Mouse (Mus musculus): ENCODE results near the gene Elmod1. TPM values are rescaled to one million over a fixed set of nuclear protein-coding genes. Genes with fewer than 3 reads are reported as not detected.

Gene Elmod1
- polyA plus RNA-seq, 2 experiments = 0.03 TPM; not detected in 1

GRCm38 (mm10) chr9:53972358-53972757 lies 2.7 kb downstream of the Elmod1 start:
- DNase-seq (ENCODE audit: low read depth in 3 of 3, low spot score in 3 of 3) (no peak), ATAC-seq (ENCODE audit: insufficient read depth) (no peak)
- H3K36me3 ChIP-seq (replicated peaks; ENCODE audit: control insufficient read depth, insufficient read depth, low read depth) = no peaks in the 10 kb centered on the region
- no peaks in the 10 kb centered on the region for H3K4me1 ChIP-seq (replicated peaks; ENCODE audit: control insufficient read depth in 2 of 2, insufficient read depth in 2 of 2, low read length in 1 of 2)
- no peak overlapping the region for H3K27ac ChIP-seq
- H3K4me3 ChIP-seq (ENCODE audit: insufficient read depth in 1 of 2, low read depth in 2 of 2, low read length in 2 of 2) = no peak overlapping the region
- TF ChIP-seq EP300 (IDR thresholded peaks at IDR 0.05; ENCODE audit: low read depth) (no peak), CTCF (IDR thresholded peaks at IDR 0.05; ENCODE audit: low read depth) (no peak)
- H3K4me2 ChIP-seq (ENCODE audit: low read depth) = no peak overlapping the region
- H3K9me3 ChIP-seq (ENCODE audit: control insufficient read depth, low read length) = no peaks in the 10 kb centered on the region
- peaks cover 28% of the 10 kb centered on the region for H3K27me3 ChIP-seq (ENCODE audit: control insufficient read depth, insufficient read depth, low read length)
- H3K9ac ChIP-seq (replicated peaks) = no peak overlapping the region

GRCm38 (mm10) chr9:53967610-53968368 lies 7.3 kb downstream of the Elmod1 start:
- no peak for DNase-seq (ENCODE audit: low read depth in 3 of 3, low spot score in 3 of 3)
- H3K9ac ChIP-seq (replicated peaks) = no peak overlapping the region
- H3K27ac ChIP-seq = no peak overlapping the region
- H3K27me3 ChIP-seq (ENCODE audit: control insufficient read depth, insufficient read depth, low read length) = no peaks in the 10 kb centered on the region
- no peak for TF ChIP-seq CTCF (IDR thresholded peaks at IDR 0.05; ENCODE audit: low read depth)
- TF ChIP-seq EP300 (IDR thresholded peaks at IDR 0.05; ENCODE audit: low read depth) = no peak
- ATAC-seq (ENCODE audit: insufficient read depth) = no peak
- 56% methylated on average over 9 of the region's 9 CpGs for WGBS (ENCODE audit: insufficient replicate concordance)
- H3K36me3 ChIP-seq (replicated peaks; ENCODE audit: control insufficient read depth, insufficient read depth, low read depth) = no peaks in the 10 kb centered on the region
- H3K4me1 ChIP-seq (replicated peaks; ENCODE audit: control insufficient read depth in 2 of 2, insufficient read depth in 2 of 2, low read length in 1 of 2) = no peaks in the 10 kb centered on the region
- no peak overlapping the region for H3K4me3 ChIP-seq (ENCODE audit: insufficient read depth in 1 of 2, low read depth in 2 of 2, low read length in 2 of 2)
- no peak overlapping the region for H3K4me2 ChIP-seq (ENCODE audit: low read depth)
- no peaks in the 10 kb centered on the region for H3K9me3 ChIP-seq (ENCODE audit: control insufficient read depth, low read length)

DNA sequence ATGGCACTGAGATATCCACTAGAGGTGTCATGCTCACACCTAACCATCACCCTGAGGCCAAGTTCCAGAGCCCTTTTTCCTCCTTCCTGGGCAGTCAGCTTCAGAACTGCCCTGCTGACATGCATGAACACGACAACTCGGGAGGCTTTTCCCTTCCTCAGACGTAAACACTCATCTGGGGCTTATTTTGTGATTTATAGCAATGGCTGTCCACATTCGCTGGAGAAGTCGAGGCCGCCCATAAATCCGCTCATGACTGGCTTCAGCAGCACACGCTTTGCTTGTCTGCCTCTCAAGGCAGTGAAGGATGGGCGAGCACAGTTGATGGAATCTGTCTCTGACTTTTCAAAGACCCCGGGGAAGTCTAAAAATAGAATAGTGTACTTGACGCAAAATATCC lies 18.1 kb downstream of the Elmod1 start:
- Histone ChIP-seq H3K4me2 (ENCODE audit: low read depth) (no peak overlapping the region), H3K9ac (replicated peaks) (no peak overlapping the region), H3K4me3 (ENCODE audit: insufficient read depth in 1 of 2, low read depth in 2 of 2, low read length in 2 of 2) (no peak overlapping the region), H3K4me1 (replicated peaks; ENCODE audit: control insufficient read depth in 2 of 2, insufficient read depth in 2 of 2, low read length in 1 of 2) (no peaks in the 10 kb centered on the region), H3K27me3 (ENCODE audit: control insufficient read depth, insufficient read depth, low read length) (no peaks in the 10 kb centered on the region), H3K9me3 (ENCODE audit: control insufficient read depth, low read length) (no peaks in the 10 kb centered on the region), H3K36me3 (replicated peaks; ENCODE audit: control insufficient read depth, insufficient read depth, low read depth) (no peaks in the 10 kb centered on the region), H3K27ac (no peak overlapping the region)
- WGBS (ENCODE audit: insufficient replicate concordance) = 55% methylated on average over 11 of the region's 11 CpGs
- TF ChIP-seq CTCF (IDR thresholded peaks at IDR 0.05; ENCODE audit: low read depth) (no peak), EP300 (IDR thresholded peaks at IDR 0.05; ENCODE audit: low read depth) (no peak)
- DNase-seq (ENCODE audit: low read depth in 3 of 3, low spot score in 3 of 3) = no peak
- no peak for ATAC-seq (ENCODE audit: insufficient read depth)

DNA sequence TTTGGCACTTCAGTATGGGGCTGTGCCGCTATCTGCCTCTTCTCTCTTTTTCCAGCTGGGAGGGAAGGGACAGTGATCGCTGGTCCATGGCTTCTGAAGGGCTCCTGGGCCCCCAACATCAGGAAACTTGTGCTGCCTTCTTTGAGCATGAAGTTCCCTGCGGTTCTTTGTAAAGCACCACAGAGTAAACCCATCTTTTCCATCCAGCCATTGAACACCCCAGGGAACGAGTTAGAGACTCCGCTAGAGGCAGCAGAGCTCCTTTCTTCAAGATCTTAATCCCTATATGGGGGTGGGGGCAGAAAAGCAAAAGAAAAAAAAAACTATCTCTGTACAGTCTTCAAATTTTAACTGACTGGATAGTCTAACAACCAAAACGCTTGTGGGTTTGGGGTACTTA lies 20.2 kb downstream of the Elmod1 start:
- DNase-seq (ENCODE audit: low read depth in 3 of 3, low spot score in 3 of 3) (no peak), ATAC-seq (ENCODE audit: insufficient read depth) (no peak)
- Histone ChIP-seq H3K4me1 (replicated peaks; ENCODE audit: control insufficient read depth in 2 of 2, insufficient read depth in 2 of 2, low read length in 1 of 2) (no peaks in the 10 kb centered on the region), H3K4me3 (ENCODE audit: insufficient read depth in 1 of 2, low read depth in 2 of 2, low read length in 2 of 2) (no peak overlapping the region), H3K27me3 (ENCODE audit: control insufficient read depth, insufficient read depth, low read length) (no peaks in the 10 kb centered on the region), H3K9ac (replicated peaks) (no peak overlapping the region), H3K27ac (no peak overlapping the region), H3K9me3 (ENCODE audit: control insufficient read depth, low read length) (no peaks in the 10 kb centered on the region), H3K36me3 (replicated peaks; ENCODE audit: control insufficient read depth, insufficient read depth, low read depth) (no peaks in the 10 kb centered on the region), H3K4me2 (ENCODE audit: low read depth) (no peak overlapping the region)
- TF ChIP-seq CTCF (IDR thresholded peaks at IDR 0.05; ENCODE audit: low read depth) (no peak), EP300 (IDR thresholded peaks at IDR 0.05; ENCODE audit: low read depth) (no peak)
- WGBS (ENCODE audit: insufficient replicate concordance) = 35% methylated on average over 6 of the region's 6 CpGs

- Histone ChIP-seq H3K9ac (replicated peaks) (no peak overlapping the region), H3K4me3 (ENCODE audit: insufficient read depth in 1 of 2, low read depth in 2 of 2, low read length in 2 of 2) (no peak overlapping the region), H3K36me3 (replicated peaks; ENCODE audit: control insufficient read depth, insufficient read depth, low read depth) (no peaks in the 10 kb centered on the region), H3K27ac (no peak overlapping the region), H3K9me3 (ENCODE audit: control insufficient read depth, low read length) (no peaks in the 10 kb centered on the region), H3K4me2 (ENCODE audit: low read depth) (no peak overlapping the region), H3K4me1 (replicated peaks; ENCODE audit: control insufficient read depth in 2 of 2, insufficient read depth in 2 of 2, low read length in 1 of 2) (no peaks in the 10 kb centered on the region), H3K27me3 (ENCODE audit: control insufficient read depth, insufficient read depth, low read length) (no peaks in the 10 kb centered on the region)
- DNase-seq (ENCODE audit: low read depth in 3 of 3, low spot score in 3 of 3) (no peak), ATAC-seq (ENCODE audit: insufficient read depth) (no peak)
- TF ChIP-seq EP300 (IDR thresholded peaks at IDR 0.05; ENCODE audit: low read depth) = no peak
- TF ChIP-seq CTCF (IDR thresholded peaks at IDR 0.05; ENCODE audit: low read depth) = no peak
- 72% methylated on average over 2 of the region's 2 CpGs for WGBS (ENCODE audit: insufficient replicate concordance)
These were observed 27.6 kb downstream of the Elmod1 start for GRCm38 (mm10) chr9:53947463-53947862.
